Mouse (Mus musculus) cerebellum, adult 11-12 months (tissue): ENCODE results near the gene Olfr761.
"Not testable (repeated sequence)": the region's sequence is repeated elsewhere in the genome, so short reads cannot be mapped to it uniquely, and the experiment has no call there.

ENCODE experiments used
- DNase-seq: peaks from one replicate; pipeline ENCODE4 v3.0.0; 2022

The Olfr761 gene

DNA sequence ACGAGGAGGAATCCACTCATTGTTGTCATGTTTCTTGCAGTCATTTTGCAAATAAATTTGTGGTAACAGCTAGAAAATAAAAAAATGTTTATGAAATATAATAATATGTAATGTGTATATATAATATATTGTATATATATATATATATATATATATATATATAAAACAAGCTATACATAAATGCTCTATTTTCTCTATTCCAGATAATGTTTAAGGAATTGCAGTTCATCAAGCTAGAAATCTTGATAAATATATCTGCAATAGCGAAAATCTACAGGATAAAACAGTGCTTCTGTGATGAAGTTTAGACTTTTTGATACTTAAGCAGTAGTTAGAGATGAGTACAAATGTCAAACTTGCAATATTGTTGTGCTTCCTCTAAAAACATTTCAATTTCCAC, at the start of gene Olfr761:
Gene Olfr761 (minus strand): TSS at position 101 of the 400 bp plus-strand sequence.
- no peak for DNase-seq

DNA sequence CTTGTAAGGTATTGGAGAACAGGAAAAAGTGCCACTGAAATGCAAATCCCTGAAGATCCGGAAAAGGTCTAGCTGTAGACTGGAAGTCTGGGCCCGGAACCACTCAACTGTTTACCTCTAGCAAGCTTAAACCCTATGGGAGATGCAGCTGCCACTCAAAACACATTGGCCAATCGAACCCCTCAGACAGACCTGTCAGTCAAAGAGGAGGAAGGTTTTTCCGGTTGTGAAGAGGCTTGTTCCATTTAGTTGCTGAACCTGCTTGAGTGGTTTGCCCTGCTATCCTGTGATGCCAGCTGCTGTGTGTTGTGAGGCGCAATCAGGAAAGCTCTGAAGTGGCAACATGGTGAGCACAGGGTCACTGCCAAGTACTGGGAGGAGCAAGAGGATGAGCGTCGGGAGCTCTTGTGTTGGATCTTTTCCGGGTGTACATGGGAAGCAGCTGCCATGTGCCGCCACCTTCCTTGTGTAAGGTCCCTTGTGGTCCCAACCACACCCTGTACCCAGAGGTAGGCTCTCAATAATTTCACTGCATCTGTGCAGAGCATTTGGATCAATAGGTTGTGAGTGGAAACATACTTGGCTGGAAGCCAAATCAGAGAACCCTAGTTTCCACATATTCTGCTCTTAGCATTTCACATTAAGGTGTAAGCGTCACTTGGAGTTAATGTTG, 42.9 kb upstream of the Olfr761 start:
- no peak for DNase-seq

DNA sequence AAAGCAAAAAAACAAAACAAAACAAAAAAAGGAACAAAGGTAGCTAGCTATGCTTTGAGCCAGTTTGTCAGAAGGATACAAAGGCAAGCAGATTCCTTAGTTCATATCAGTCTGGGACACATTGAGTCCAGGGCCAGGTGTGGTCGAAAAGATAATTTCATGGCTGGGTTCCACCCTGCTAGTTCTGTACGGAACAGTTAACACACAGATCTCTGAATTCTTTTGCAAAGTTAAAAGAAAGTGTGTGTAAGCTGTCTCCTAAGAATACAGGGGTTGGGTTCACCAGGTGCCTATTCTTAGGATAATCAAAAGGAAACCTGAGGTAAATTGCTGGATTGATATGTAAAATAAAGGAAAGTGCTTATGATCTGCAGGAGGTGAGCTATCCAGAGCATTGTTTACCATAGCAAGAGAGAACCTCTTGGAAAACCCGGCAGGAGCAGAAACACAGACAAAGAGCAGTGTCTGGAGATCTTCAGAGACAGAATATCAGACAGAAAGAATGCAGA, 37.6 kb upstream of the Olfr761 start:
- no peak for DNase-seq

DNA sequence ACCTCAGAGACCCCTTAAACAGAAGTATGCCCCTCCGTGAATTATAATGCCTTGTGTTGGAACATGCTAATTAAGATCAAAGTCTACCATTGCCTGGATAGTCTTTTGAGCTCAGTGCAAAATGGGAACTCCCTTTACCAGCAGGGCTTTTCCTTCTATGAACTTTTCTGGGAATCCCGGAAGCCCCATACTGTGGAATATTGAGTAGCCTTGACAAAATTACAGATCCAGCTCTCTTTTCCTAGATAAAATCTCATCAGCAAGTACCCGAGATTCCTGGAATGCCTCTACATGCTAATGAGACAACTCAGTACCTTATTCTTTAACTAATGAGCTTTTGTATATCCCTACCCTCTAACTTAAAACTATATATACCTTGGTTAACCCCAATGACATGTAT, 20.7 kb upstream of the Olfr761 start:
- no peak for DNase-seq

DNA sequence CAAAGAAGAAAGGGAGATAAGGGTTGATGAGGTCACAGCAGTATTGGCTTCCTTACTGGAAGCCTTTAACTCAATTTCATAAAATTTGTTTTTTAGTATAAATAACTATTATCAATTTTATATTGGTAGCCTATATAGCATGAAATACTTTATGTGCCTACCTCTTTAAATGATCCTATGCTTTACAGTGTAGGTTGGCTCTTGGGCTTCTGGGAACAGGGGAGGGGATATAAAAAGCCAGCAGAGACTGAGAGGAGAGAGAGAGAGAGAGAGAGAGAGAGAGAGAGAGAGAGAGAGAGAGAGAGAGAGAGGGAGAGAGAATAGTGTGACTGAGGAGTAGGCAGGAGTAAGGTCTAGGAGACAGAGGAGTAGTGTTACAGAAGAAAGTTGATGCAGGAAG, 32.6 kb downstream of the Olfr761 start, which contains the start of gene Olfr128:
Gene Olfr128 (plus strand): TSS at position 301 of the 400 bp plus-strand sequence.
- no peak for DNase-seq

DNA sequence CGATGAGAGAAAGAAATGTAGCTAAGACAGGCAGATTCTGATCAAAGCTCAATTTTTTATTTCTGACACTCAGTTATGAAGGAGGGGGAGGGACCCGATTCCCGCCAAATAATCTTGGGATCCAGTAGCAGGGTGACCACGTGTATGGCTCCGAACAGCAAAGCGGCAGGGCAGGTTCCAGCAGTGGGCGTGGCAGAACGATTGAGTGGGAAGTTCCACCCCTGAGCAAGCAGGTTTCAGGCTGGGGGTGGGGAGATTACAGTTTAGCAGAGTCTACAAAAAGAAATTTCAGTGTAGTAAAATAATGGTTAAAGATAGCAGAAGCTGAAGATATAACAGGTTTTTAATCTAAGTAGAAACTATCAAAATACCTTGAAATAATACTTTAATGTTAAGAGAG, 46.1 kb downstream of the Olfr761 start:
- DNase-seq, result not testable (repeated sequence)
